Comparison of ENCODE assay signal across 8 mouse cellular contexts in the genomic region with DNA sequence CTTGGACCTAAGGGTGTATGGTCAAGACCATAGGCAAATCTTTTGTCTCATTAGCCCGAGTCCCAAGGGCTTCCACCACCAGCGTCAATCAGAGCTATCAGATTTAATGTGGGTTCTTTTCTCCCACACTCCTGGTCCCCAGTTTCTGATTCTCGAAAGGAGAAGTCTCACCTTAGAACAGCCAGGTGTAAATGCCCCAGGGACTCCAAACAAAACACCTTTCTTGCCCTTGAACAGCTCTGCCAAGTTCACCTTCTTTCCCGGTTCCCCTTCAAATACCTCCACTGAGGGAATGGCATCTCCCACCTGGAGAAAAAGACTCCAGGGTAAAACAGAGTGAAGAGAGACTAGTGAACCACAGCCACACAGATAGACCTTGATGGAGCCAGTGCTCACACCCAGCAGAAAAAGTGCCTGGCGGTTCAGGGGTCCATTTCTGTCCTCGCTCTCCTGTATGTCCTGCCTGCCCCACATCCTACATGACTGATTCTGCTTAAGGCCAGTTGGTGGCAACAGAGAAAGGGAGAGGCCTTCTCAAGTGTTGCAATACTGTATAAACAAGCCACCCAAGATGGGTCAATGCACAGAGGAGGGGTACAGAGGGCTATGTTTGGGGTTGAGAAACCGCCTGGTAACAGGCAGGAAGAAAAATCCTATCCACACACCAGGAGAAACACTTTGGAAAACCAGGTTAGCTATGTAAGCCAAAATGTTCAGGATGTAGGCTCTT. TPM values are rescaled to one million over a fixed set of nuclear protein-coding genes. Genes with fewer than 3 reads are reported as not detected.
DNase-seq lines count a peak whose midpoint lies in the region; ATAC-seq lines count a peak whose summit lies in the region.

No protein-coding gene starts in this region.

- ATAC-seq in intestine, embryonic 16.5 days = no peak
- ATAC-seq in midbrain, embryonic 11.5 days (ENCODE audit: low FRiP score) = no peak

- H3K27me3 ChIP-seq in heart, embryonic 10.5 days (ENCODE audit: insufficient read depth, poor library complexity, severe bottlenecking) = no peaks in the 10 kb centered on the region
- no peaks in the 10 kb centered on the region for H3K27me3 ChIP-seq in embryonic facial prominence, embryonic 10.5 days (replicated peaks; ENCODE audit: low read depth, poor library complexity, severe bottlenecking)
- no peaks in the 10 kb centered on the region for H3K27me3 ChIP-seq in intestine, embryonic 16.5 days (replicated peaks; ENCODE audit: control insufficient read depth, insufficient read depth, low read length)
- no peaks in the 10 kb centered on the region for H3K27me3 ChIP-seq in midbrain, embryonic 11.5 days (ENCODE audit: control insufficient read depth, insufficient read depth, low read length)

- 85% methylated on average over 7 of the region's 7 CpGs for WGBS in heart, embryonic 10.5 days
- 89% methylated on average over 7 of the region's 7 CpGs for WGBS in embryonic facial prominence, embryonic 10.5 days
- WGBS in intestine, embryonic 16.5 days = 80% methylated on average over 7 of the region's 7 CpGs
- WGBS in midbrain, embryonic 11.5 days = 92% methylated on average over 7 of the region's 7 CpGs

- H3K9ac ChIP-seq in intestine, embryonic 16.5 days (ENCODE audit: low read depth, low read length) = peak overlapping the region; percentile 41
- H3K9ac ChIP-seq in midbrain, embryonic 11.5 days (ENCODE audit: low read length) = peak overlapping the region; percentile 28; the same call in 1 of the 2 replicates

- H3K27ac ChIP-seq in heart, embryonic 10.5 days = peak overlapping the region; percentile 96; the same call in 1 of the 2 replicates
- H3K27ac ChIP-seq in embryonic facial prominence, embryonic 10.5 days (replicated peaks) = no peak overlapping the region
- H3K27ac ChIP-seq in intestine, embryonic 16.5 days (ENCODE audit: low read length) = no peak overlapping the region
- H3K27ac ChIP-seq in midbrain, embryonic 11.5 days (ENCODE audit: low read depth, low read length) = no peak overlapping the region

- H3K4me2 ChIP-seq in intestine, embryonic 16.5 days (ENCODE audit: low read depth, low read length) = peak overlapping the region; percentile 58
- peak overlapping the region; percentile 67; the same call in 1 of the 2 replicates for H3K4me2 ChIP-seq in midbrain, embryonic 11.5 days

- peak; percentile 62 for DNase-seq in heart, embryonic 10.5 days (ENCODE audit: low spot score)
- no peak for DNase-seq in heart, postnatal 36 days
- DNase-seq in embryonic facial prominence, embryonic 10.5 days (ENCODE audit: low spot score) = no peak
- no peak for DNase-seq in midbrain, embryonic 11.5 days (ENCODE audit: low spot score, missing footprints)
- DNase-seq in right cerebral cortex, postnatal 14 days = no peak
- DNase-seq in left cerebral cortex, adult 8-10 months (ENCODE audit: low spot score in 2 of 2) = no peak
- no peak for DNase-seq in thymus, adult 18-20 months

- H3K4me3 ChIP-seq in heart, embryonic 10.5 days = peak overlapping the region; percentile 76
- H3K4me3 ChIP-seq in embryonic facial prominence, embryonic 10.5 days = peak overlapping the region; percentile 73
- H3K4me3 ChIP-seq in intestine, embryonic 16.5 days (ENCODE audit: low read length) = peak overlapping the region; percentile 60
- H3K4me3 ChIP-seq in midbrain, embryonic 11.5 days (ENCODE audit: low read depth, low read length) = no peak overlapping the region

- H3K36me3 ChIP-seq in heart, embryonic 10.5 days = peaks cover 54% of the 10 kb centered on the region
- peaks cover 59% of the 10 kb centered on the region for H3K36me3 ChIP-seq in embryonic facial prominence, embryonic 10.5 days (replicated peaks)
- H3K36me3 ChIP-seq in intestine, embryonic 16.5 days (ENCODE audit: control insufficient read depth, insufficient read depth, low read length) = peaks cover 22% of the 10 kb centered on the region
- H3K36me3 ChIP-seq in midbrain, embryonic 11.5 days (ENCODE audit: control insufficient read depth, insufficient read depth, low read length) = peaks cover 18% of the 10 kb centered on the region

- intact Hi-C loops in heart, postnatal 36 days (cut with DNase I) = loop anchor here (2.0 kb wide), 2 partner anchors 37 to 67 kb away; partner anchors contain the start of gene Rps6ka4

- H3K4me1 ChIP-seq in heart, embryonic 10.5 days = peaks cover 37% of the 10 kb centered on the region
- H3K4me1 ChIP-seq in embryonic facial prominence, embryonic 10.5 days = peaks cover 36% of the 10 kb centered on the region
- H3K4me1 ChIP-seq in intestine, embryonic 16.5 days (ENCODE audit: control insufficient read depth, insufficient read depth, low read length) = peaks cover 17% of the 10 kb centered on the region
- peaks cover 18% of the 10 kb centered on the region for H3K4me1 ChIP-seq in midbrain, embryonic 11.5 days (ENCODE audit: control insufficient read depth, insufficient read depth, low read length)

- no peaks in the 10 kb centered on the region for H3K9me3 ChIP-seq in heart, embryonic 10.5 days
- H3K9me3 ChIP-seq in embryonic facial prominence, embryonic 10.5 days = no peaks in the 10 kb centered on the region
- no peaks in the 10 kb centered on the region for H3K9me3 ChIP-seq in intestine, embryonic 16.5 days (ENCODE audit: control insufficient read depth, low read length)
- no peaks in the 10 kb centered on the region for H3K9me3 ChIP-seq in midbrain, embryonic 11.5 days (ENCODE audit: control insufficient read depth, low read length)

RNA-seq across cellular contexts. Expression of gene Trmt112, which starts 1.5 kb away (rescaled TPM):
- 89.9 and 116 TPM in 2 replicates for polyA plus RNA-seq in heart, embryonic 10.5 days (2016; fragmentation: Nextera tagmentation; extraction: Ambion mirVana)
- 10 to 100 TPM; 27.8 to 30.3 TPM for total RNA-seq in heart, postnatal 36 days (2021)
- 150 and 168 TPM in 2 replicates for polyA plus RNA-seq in embryonic facial prominence, embryonic 10.5 days (2016; fragmentation: Nextera tagmentation; extraction: Ambion mirVana)
- 97.6 and 111 TPM in 2 replicates for polyA plus RNA-seq in intestine, embryonic 16.5 days (2015; fragmentation: Nextera tagmentation; extraction: Ambion mirVana)
- 147 and 151 TPM in 2 replicates for polyA plus RNA-seq in midbrain, embryonic 11.5 days (2014; fragmentation: Nextera tagmentation; extraction: Ambion mirVana)
- total RNA-seq in left cerebral cortex, adult 8-10 months (2022) = 10 to 100 TPM; 35.0 to 55.2 (median 44.9) TPM

RNA-seq across cellular contexts. Expression of gene Prdx5, which starts 1.9 kb away (rescaled TPM):
- polyA plus RNA-seq in heart, embryonic 10.5 days (2016; fragmentation: Nextera tagmentation; extraction: Ambion mirVana) = 166 and 169 TPM in 2 replicates
- 100 to 1,000 TPM; 693 to 776 TPM for total RNA-seq in heart, postnatal 36 days (2021)
- polyA plus RNA-seq in embryonic facial prominence, embryonic 10.5 days (2016; fragmentation: Nextera tagmentation; extraction: Ambion mirVana) = 137 and 140 TPM in 2 replicates
- polyA plus RNA-seq in intestine, embryonic 16.5 days (2015; fragmentation: Nextera tagmentation; extraction: Ambion mirVana) = 234 and 241 TPM in 2 replicates
- polyA plus RNA-seq in midbrain, embryonic 11.5 days (2014; fragmentation: Nextera tagmentation; extraction: Ambion mirVana) = 123 and 127 TPM in 2 replicates
- total RNA-seq in left cerebral cortex, adult 8-10 months (2022) = 100 to 1,000 TPM; 294 to 374 (median 338) TPM

RNA-seq across cellular contexts. Expression of gene Esrra, which starts 13.6 kb away (rescaled TPM):
- 23.1 and 29.4 TPM in 2 replicates for polyA plus RNA-seq in heart, embryonic 10.5 days (2016; fragmentation: Nextera tagmentation; extraction: Ambion mirVana)
- 100 to 1,000 TPM; 146 to 154 TPM for total RNA-seq in heart, postnatal 36 days (2021)
- polyA plus RNA-seq in embryonic facial prominence, embryonic 10.5 days (2016; fragmentation: Nextera tagmentation; extraction: Ambion mirVana) = 7.9 and 8.9 TPM in 2 replicates
- 41.7 and 47.7 TPM in 2 replicates for polyA plus RNA-seq in intestine, embryonic 16.5 days (2015; fragmentation: Nextera tagmentation; extraction: Ambion mirVana)
- polyA plus RNA-seq in midbrain, embryonic 11.5 days (2014; fragmentation: Nextera tagmentation; extraction: Ambion mirVana) = 3.4 and 3.7 TPM in 2 replicates
- 10 to 100 TPM; 60.5 to 66.0 (median 63.4) TPM for total RNA-seq in left cerebral cortex, adult 8-10 months (2022)

RNA-seq across cellular contexts. Expression of gene Catsperz, which starts 17.2 kb away (rescaled TPM):
- polyA plus RNA-seq in heart, embryonic 10.5 days (2016; fragmentation: Nextera tagmentation; extraction: Ambion mirVana) = 2.3 and 2.4 TPM in 2 replicates
- total RNA-seq in heart, postnatal 36 days (2021) = not detected
- 0.68 and 0.74 TPM in 2 replicates for polyA plus RNA-seq in embryonic facial prominence, embryonic 10.5 days (2016; fragmentation: Nextera tagmentation; extraction: Ambion mirVana)
- 0.73 and 1.4 TPM in 2 replicates for polyA plus RNA-seq in intestine, embryonic 16.5 days (2015; fragmentation: Nextera tagmentation; extraction: Ambion mirVana)
- polyA plus RNA-seq in midbrain, embryonic 11.5 days (2014; fragmentation: Nextera tagmentation; extraction: Ambion mirVana) = not detected in 2 replicates
- 10 to 100 TPM; 15.5 to 18.5 (median 16.6) TPM for total RNA-seq in left cerebral cortex, adult 8-10 months (2022)

RNA-seq across cellular contexts. Expression of gene Kcnk4, which starts 26.3 kb away (rescaled TPM):
- 0.25 and 0.32 TPM in 2 replicates for polyA plus RNA-seq in heart, embryonic 10.5 days (2016; fragmentation: Nextera tagmentation; extraction: Ambion mirVana)
- total RNA-seq in heart, postnatal 36 days (2021) = not detected
- 0.23 TPM in 1 of 2 replicates, not detected in the other for polyA plus RNA-seq in embryonic facial prominence, embryonic 10.5 days (2016; fragmentation: Nextera tagmentation; extraction: Ambion mirVana)
- polyA plus RNA-seq in intestine, embryonic 16.5 days (2015; fragmentation: Nextera tagmentation; extraction: Ambion mirVana) = 0.45 and 0.48 TPM in 2 replicates
- not detected in 2 replicates for polyA plus RNA-seq in midbrain, embryonic 11.5 days (2014; fragmentation: Nextera tagmentation; extraction: Ambion mirVana)
- 10 to 100 TPM; 25.0 to 31.5 (median 25.7) TPM for total RNA-seq in left cerebral cortex, adult 8-10 months (2022)
